Comparison of ENCODE assay signal across 9 mouse cellular contexts in the genomic region with DNA sequence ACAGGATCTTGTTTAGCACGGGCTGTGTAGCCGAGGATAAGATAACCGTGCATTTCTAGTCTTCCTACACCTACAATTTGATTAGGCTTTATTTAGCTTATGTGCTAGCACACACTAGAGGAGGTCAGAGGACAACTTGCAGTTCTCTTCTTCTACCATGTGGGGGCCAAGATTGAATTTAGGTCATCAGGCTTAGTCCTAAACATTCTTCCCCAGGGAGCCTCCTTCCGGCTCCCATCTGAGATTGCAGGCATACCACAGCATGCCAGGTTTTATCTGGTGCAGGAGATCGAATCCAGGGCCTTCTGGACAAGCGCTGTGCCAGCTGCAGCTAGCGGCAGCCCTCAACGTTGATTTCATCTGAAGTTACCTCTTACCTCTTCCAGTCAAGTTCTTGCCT. TPM values are rescaled to one million over a fixed set of nuclear protein-coding genes. Genes with fewer than 3 reads are reported as not detected.
DNase-seq lines count a peak whose midpoint lies in the region; ATAC-seq lines count a peak whose summit lies in the region.
"Had no signal": no experiment of that assay in that cellular context is flagged by ENCODE, and none has a peak within 500 bp of the region (broad histone marks: within the 10 kb centered on the region; RNA-seq: fewer than 3 reads in every experiment).

No protein-coding gene starts in this region.

- no peak for ATAC-seq in forebrain, embryonic 16.5 days

- 24% methylated on average over 8 of the region's 8 CpGs for WGBS in forebrain, embryonic 10.5 days
- WGBS in forebrain, embryonic 16.5 days, result 23% methylated on average over 8 of the region's 8 CpGs

- DNase-seq in forebrain, embryonic 10.5 days (ENCODE audit: extremely low spot score, low spot score), result peak; percentile 22
- peak; percentile 49 for DNase-seq in thymus, postnatal 0 days (ENCODE audit: low spot score)
- DNase-seq in thymus, postnatal 36 days, result no peak
- peak; percentile 29 to 57 for DNase-seq in heart, postnatal 14 days
- DNase-seq in naive thymus-derived CD4-positive, alpha-beta T cell, adult 2 months (ENCODE audit: low read depth), result peak; percentile 60
- no peak for DNase-seq in natural killer cell, adult 2 months (ENCODE audit: low spot score in 2 of 2)
- DNase-seq in layer of hippocampus, adult 18-20 months (ENCODE audit: low spot score in 2 of 2), result no peak

- H3K36me3 ChIP-seq in forebrain, embryonic 10.5 days (replicated peaks), result no peaks in the 10 kb centered on the region
- H3K36me3 ChIP-seq in forebrain, embryonic 16.5 days (ENCODE audit: control insufficient read depth, insufficient read depth), result no peaks in the 10 kb centered on the region
- H3K36me3 ChIP-seq: stomach, embryonic 15.5 days had no signal

- no peaks in the 10 kb centered on the region for H3K9me3 ChIP-seq in forebrain, embryonic 10.5 days
- no peaks in the 10 kb centered on the region for H3K9me3 ChIP-seq in forebrain, embryonic 16.5 days (ENCODE audit: control insufficient read depth, low read length)
- H3K9me3 ChIP-seq: stomach, embryonic 15.5 days had no signal

- intact Hi-C loops in heart, postnatal 14 days (cut with DNase I), result no loop called here

- H3K27me3 ChIP-seq in forebrain, embryonic 10.5 days (ENCODE audit: poor library complexity, severe bottlenecking), result no peaks in the 10 kb centered on the region
- no peaks in the 10 kb centered on the region for H3K27me3 ChIP-seq in forebrain, embryonic 16.5 days (replicated peaks; ENCODE audit: control insufficient read depth, insufficient read depth, low read length)
- H3K27me3 ChIP-seq: stomach, embryonic 15.5 days had no signal

- peaks cover 24% of the 10 kb centered on the region for H3K4me1 ChIP-seq in forebrain, embryonic 10.5 days
- peaks cover 4% of the 10 kb centered on the region; the same call in 1 of the 2 replicates for H3K4me1 ChIP-seq in forebrain, embryonic 16.5 days (replicated peaks; ENCODE audit: control insufficient read depth, insufficient read depth, low read length)

- no peak overlapping the region for H3K9ac ChIP-seq in forebrain, embryonic 16.5 days (replicated peaks; ENCODE audit: low read depth, low read length)
- H3K9ac ChIP-seq: stomach, embryonic 15.5 days had no signal

- H3K4me2 ChIP-seq in forebrain, embryonic 16.5 days (ENCODE audit: low read length), result no peak overlapping the region
- H3K4me2 ChIP-seq: stomach, embryonic 15.5 days had no signal

- no peak overlapping the region for H3K27ac ChIP-seq in forebrain, embryonic 10.5 days
- no peak overlapping the region for H3K27ac ChIP-seq in forebrain, embryonic 16.5 days (ENCODE audit: low read length)
- H3K27ac ChIP-seq: stomach, embryonic 15.5 days had no signal

- H3K4me3 ChIP-seq in forebrain, embryonic 10.5 days, result no peak overlapping the region
- no peak overlapping the region for H3K4me3 ChIP-seq in forebrain, embryonic 16.5 days (replicated peaks; ENCODE audit: low read length)
- H3K4me3 ChIP-seq: stomach, embryonic 15.5 days had no signal

RNA-seq across cellular contexts. Expression of a gene that starts 23.2 kb away (rescaled TPM):
- polyA plus RNA-seq in forebrain, embryonic 10.5 days (2016; fragmentation: Nextera tagmentation; extraction: Ambion mirVana), result 4.2 TPM in 2 replicates
- 6.1 and 6.7 TPM in 2 replicates for polyA plus RNA-seq in forebrain, embryonic 16.5 days (2015; fragmentation: Nextera tagmentation; extraction: Ambion mirVana)
- polyA plus RNA-seq in thymus, postnatal 0 days (2015; fragmentation: Nextera tagmentation; extraction: Ambion mirVana), result 33.6 and 34.0 TPM in 2 replicates
- 10 to 100 TPM; 28.5 to 30.5 TPM for total RNA-seq in heart, postnatal 14 days (2021)
- 1 to 10 TPM; 6.7 to 7.2 TPM for total RNA-seq in layer of hippocampus, adult 18-20 months (2021)

RNA-seq across cellular contexts. Expression of a gene that starts 32.7 kb away (rescaled TPM):
- polyA plus RNA-seq in forebrain, embryonic 10.5 days (2016; fragmentation: Nextera tagmentation; extraction: Ambion mirVana), result 11.4 and 13.6 TPM in 2 replicates
- polyA plus RNA-seq in forebrain, embryonic 16.5 days (2015; fragmentation: Nextera tagmentation; extraction: Ambion mirVana), result 36.8 and 36.9 TPM in 2 replicates
- 13.6 and 19.0 TPM in 2 replicates for polyA plus RNA-seq in thymus, postnatal 0 days (2015; fragmentation: Nextera tagmentation; extraction: Ambion mirVana)
- total RNA-seq in heart, postnatal 14 days (2021), result 100 to 1,000 TPM in 1 of 2 experiments, 10 to 100 TPM in 1; 89.4 to 100 TPM
- 100 to 1,000 TPM; 414 to 457 TPM for total RNA-seq in layer of hippocampus, adult 18-20 months (2021)

Comparison
In these comparisons a context has a peak if more than half of its experiments do, and no peak if none do; other contexts are left out.
1. DNase-seq: peak in forebrain, embryonic 10.5 days (single experiment), thymus, postnatal 0 days (single experiment), heart, postnatal 14 days (2 of 2) and naive thymus-derived CD4-positive, alpha-beta T cell, adult 2 months (single experiment); none in thymus, postnatal 36 days (0 of 2), natural killer cell, adult 2 months (0 of 2) and layer of hippocampus, adult 18-20 months (0 of 2).